Mouse (Mus musculus) layer of hippocampus, adult 6 months (tissue): ENCODE measurements around the gene 1700080E11Rik. TPM values are rescaled to one million over a fixed set of nuclear protein-coding genes. Genes with fewer than 3 reads are reported as not detected.

Source experiments
- long read RNA-seq, 2 experiments: library from polyadenylated mRNA; unstranded; transcript quantifications; one replicate each; pipeline ENCODE4 v2.0.0; 2019 to 2020
- polyA plus RNA-seq: library from polyadenylated mRNA; unstranded; fragments of <200 nt; fragmentation: Nextera tagmentation; gene quantifications from 2 replicates; pipeline ENCODE4 v1.2.3, GENCODE M21; 2021

1700080E11Rik gene
- not detected in 2 replicates for polyA plus RNA-seq
- long read RNA-seq, experiment 1, result 0 reads
- long read RNA-seq, experiment 2, result 0 reads

GRCm38 (mm10) chr9:105144992-105145391, at the start of gene 1700080E11Rik:
Gene 1700080E11Rik, minus strand, starts transcription at chr9:105145092.

GRCm38 (mm10) chr9:105131253-105132001, 13.5 kb downstream of the 1700080E11Rik start, which contains the start of gene Nudt16:
Gene Nudt16, minus strand, starts transcription at chr9:105131824.

Other genes with a start within 250 kb of the 1700080E11Rik start
- gene Mrpl3, start 91.9 kb downstream of the 1700080E11Rik start, polyA plus RNA-seq, result 75.0 and 82.0 TPM in 2 replicates
- gene Nudt16, start 13.3 kb downstream of the 1700080E11Rik start, polyA plus RNA-seq, result 30.7 and 32.1 TPM in 2 replicates